Comparison of ENCODE assay signal across 30 mouse cellular contexts in the genomic region with DNA sequence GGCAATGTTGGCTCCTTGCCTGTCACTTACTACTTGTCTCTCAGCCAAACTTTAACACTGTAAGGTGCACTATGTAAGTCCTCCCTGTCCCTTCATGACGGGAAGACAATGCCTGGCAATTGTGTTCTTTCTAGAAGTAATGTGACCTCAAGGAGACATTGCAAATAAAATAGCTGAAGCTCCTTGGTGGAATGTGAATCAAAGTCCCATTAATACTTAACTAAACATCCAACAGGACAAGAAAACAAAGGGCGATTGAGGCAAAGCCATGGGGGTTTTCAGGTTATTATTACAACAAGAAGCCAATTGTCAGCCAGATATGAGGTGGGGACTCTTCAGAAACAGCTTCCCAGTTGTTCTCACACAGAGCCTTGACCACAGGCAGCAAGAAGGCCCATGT. TPM values are rescaled to one million over a fixed set of nuclear protein-coding genes. Genes with fewer than 3 reads are reported as not detected.
DNase-seq lines count a peak whose midpoint lies in the region; ATAC-seq and TF ChIP-seq lines count a peak whose summit lies in the region.
"Had no signal": no experiment of that assay in that cellular context is flagged by ENCODE, and none has a peak within 500 bp of the region (broad histone marks: within the 10 kb centered on the region; RNA-seq: fewer than 3 reads in every experiment).

No protein-coding gene starts in this region.

- no peak overlapping the region for H3K27ac ChIP-seq in heart, embryonic 10.5 days
- H3K27ac ChIP-seq in kidney, adult 2 months (ENCODE audit: insufficient read depth, low read depth, low read length): peak overlapping the region; percentile 86
- H3K27ac ChIP-seq in kidney, embryonic 15.5 days: no peak overlapping the region
- H3K27ac ChIP-seq in kidney, embryonic 16.5 days (ENCODE audit: low read length): no peak overlapping the region
- H3K27ac ChIP-seq: embryonic facial prominence, embryonic 13.5 days; forebrain, embryonic 10.5 days; forebrain, embryonic 13.5 days; heart, embryonic 15.5 days; hindbrain, embryonic 12.5 days; hindbrain, embryonic 15.5 days had no signal

- no peak overlapping the region for H3K4me3 ChIP-seq in heart, embryonic 10.5 days
- H3K4me3 ChIP-seq in kidney, adult 2 months (ENCODE audit: insufficient read depth, low read depth, low read length): no peak overlapping the region
- H3K4me3 ChIP-seq in kidney, embryonic 15.5 days (replicated peaks): no peak overlapping the region
- no peak overlapping the region for H3K4me3 ChIP-seq in kidney, embryonic 16.5 days (ENCODE audit: low read length)
- H3K4me3 ChIP-seq: embryonic facial prominence, embryonic 13.5 days; forebrain, embryonic 10.5 days; forebrain, embryonic 13.5 days; heart, embryonic 12.5 days; heart, embryonic 15.5 days; hindbrain, embryonic 12.5 days; hindbrain, embryonic 15.5 days had no signal

- TF ChIP-seq CTCF in kidney, adult 2 months (conservative IDR thresholded peaks at IDR 0.05; ENCODE audit: insufficient read depth, insufficient read length, low read depth, low read length): no peak

- H3K9ac ChIP-seq in kidney, embryonic 15.5 days: no peak overlapping the region
- no peak overlapping the region for H3K9ac ChIP-seq in kidney, embryonic 16.5 days (replicated peaks; ENCODE audit: low read length)
- H3K9ac ChIP-seq: embryonic facial prominence, embryonic 13.5 days; forebrain, embryonic 13.5 days; heart, embryonic 12.5 days; heart, embryonic 15.5 days; hindbrain, embryonic 12.5 days; hindbrain, embryonic 15.5 days had no signal

- H3K9me3 ChIP-seq in heart, embryonic 10.5 days: no peaks in the 10 kb centered on the region
- H3K9me3 ChIP-seq in kidney, embryonic 15.5 days (replicated peaks): no peaks in the 10 kb centered on the region
- H3K9me3 ChIP-seq in kidney, embryonic 16.5 days (ENCODE audit: low read length): no peaks in the 10 kb centered on the region
- H3K9me3 ChIP-seq: embryonic facial prominence, embryonic 13.5 days; forebrain, embryonic 13.5 days; heart, embryonic 12.5 days; heart, embryonic 15.5 days; hindbrain, embryonic 12.5 days; hindbrain, embryonic 15.5 days had no signal

- H3K36me3 ChIP-seq in heart, embryonic 10.5 days: no peaks in the 10 kb centered on the region
- no peaks in the 10 kb centered on the region for H3K36me3 ChIP-seq in kidney, adult 2 months (ENCODE audit: control insufficient read depth, insufficient read depth, low read length)
- H3K36me3 ChIP-seq in kidney, embryonic 15.5 days: no peaks in the 10 kb centered on the region
- H3K36me3 ChIP-seq in kidney, embryonic 16.5 days (ENCODE audit: insufficient read depth, low read length): no peaks in the 10 kb centered on the region
- H3K36me3 ChIP-seq: embryonic facial prominence, embryonic 13.5 days; forebrain, embryonic 10.5 days; heart, embryonic 12.5 days; heart, embryonic 15.5 days; hindbrain, embryonic 12.5 days; hindbrain, embryonic 15.5 days had no signal

- no peak for TF ChIP-seq POLR2A in kidney, adult 2 months (IDR thresholded peaks at IDR 0.05; ENCODE audit: low read depth, low read length)

- no peaks in the 10 kb centered on the region for H3K4me1 ChIP-seq in heart, embryonic 10.5 days
- H3K4me1 ChIP-seq in kidney, adult 2 months (ENCODE audit: control insufficient read depth, insufficient read depth, low read length): peaks cover 7% of the 10 kb centered on the region; the same call in 1 of the 2 replicates
- H3K4me1 ChIP-seq in kidney, embryonic 15.5 days: no peaks in the 10 kb centered on the region
- no peaks in the 10 kb centered on the region for H3K4me1 ChIP-seq in kidney, embryonic 16.5 days (ENCODE audit: insufficient read depth, low read length)
- H3K4me1 ChIP-seq: embryonic facial prominence, embryonic 13.5 days; forebrain, embryonic 10.5 days; forebrain, embryonic 13.5 days; heart, embryonic 12.5 days; heart, embryonic 15.5 days; hindbrain, embryonic 12.5 days; hindbrain, embryonic 15.5 days had no signal

- ATAC-seq in kidney, embryonic 15.5 days (replicated peaks; ENCODE audit: low FRiP score): no peak
- ATAC-seq in kidney, embryonic 16.5 days (ENCODE audit: low FRiP score, low TSS enrichment): no peak
- ATAC-seq: CD4-positive, CD25-positive, alpha-beta regulatory T cell, adult 4 months; forebrain, embryonic 13.5 days; forebrain, embryonic 16.5 days had no signal

- H3K4me2 ChIP-seq in kidney, embryonic 15.5 days: no peak overlapping the region
- no peak overlapping the region for H3K4me2 ChIP-seq in kidney, embryonic 16.5 days (replicated peaks; ENCODE audit: low read depth, low read length)
- H3K4me2 ChIP-seq: embryonic facial prominence, embryonic 13.5 days; forebrain, embryonic 13.5 days; heart, embryonic 12.5 days; heart, embryonic 15.5 days; hindbrain, embryonic 12.5 days; hindbrain, embryonic 15.5 days had no signal

- 71% methylated on average over 2 of the region's 2 CpGs for WGBS in heart, embryonic 10.5 days
- 45% methylated on average over 2 of the region's 2 CpGs for WGBS in kidney, adult 2 months
- 77% methylated on average over 2 of the region's 2 CpGs for WGBS in kidney, embryonic 15.5 days
- 65% methylated on average over 2 of the region's 2 CpGs for WGBS in kidney, embryonic 16.5 days

- peak; percentile 5 for DNase-seq in heart, embryonic 10.5 days (ENCODE audit: low spot score)
- DNase-seq in heart, postnatal 4 days: no peak
- peak; percentile 65 for DNase-seq in kidney, adult 2 months
- peak; percentile 24 for DNase-seq in kidney, postnatal 14 days
- DNase-seq: adrenal gland, adult 2 months; adrenal gland, postnatal 14 days; cerebellum, adult 11 months; cerebellum, adult 2 months; cerebellum, adult 9-11 months; cerebellum, postnatal 25 days; gastrocnemius, postnatal 10 days; gastrocnemius, postnatal 36 days; heart, postnatal 10 days had no signal

- no peaks in the 10 kb centered on the region for H3K27me3 ChIP-seq in heart, embryonic 10.5 days (ENCODE audit: insufficient read depth, poor library complexity, severe bottlenecking)
- H3K27me3 ChIP-seq in kidney, adult 2 months (replicated peaks; ENCODE audit: control insufficient read depth, insufficient read depth, low read length): no peaks in the 10 kb centered on the region
- no peaks in the 10 kb centered on the region for H3K27me3 ChIP-seq in kidney, embryonic 15.5 days
- H3K27me3 ChIP-seq in kidney, embryonic 16.5 days (ENCODE audit: insufficient read depth, low read length): no peaks in the 10 kb centered on the region
- H3K27me3 ChIP-seq: forebrain, embryonic 13.5 days; heart, embryonic 12.5 days; heart, embryonic 15.5 days; hindbrain, embryonic 12.5 days; hindbrain, embryonic 15.5 days had no signal

RNA-seq across cellular contexts. Expression of a gene that starts 7.6 kb away (rescaled TPM):
- 16.9 and 17.6 TPM in 2 replicates for polyA plus RNA-seq in heart, embryonic 10.5 days (2016; fragmentation: Nextera tagmentation; extraction: Ambion mirVana)
- total RNA-seq in heart, postnatal 4 days (2021): 10 to 100 TPM; 16.7 to 19.9 TPM
- 10.9 and 14.2 TPM in 2 replicates for polyA plus RNA-seq in kidney, adult 2 months (2012; rRNA removed)
- 17.1 and 20.9 TPM in 2 replicates for polyA plus RNA-seq in kidney, embryonic 15.5 days (2015; fragmentation: Nextera tagmentation; extraction: Ambion mirVana)
- 16.8 and 18.7 TPM in 2 replicates for polyA plus RNA-seq in kidney, embryonic 16.5 days (2015; fragmentation: Nextera tagmentation; extraction: Ambion mirVana)

RNA-seq across cellular contexts. Expression of a gene that starts 51.6 kb away (rescaled TPM):
- 0.04 and 0.09 TPM in 2 replicates for polyA plus RNA-seq in heart, embryonic 10.5 days (2016; fragmentation: Nextera tagmentation; extraction: Ambion mirVana)
- not detected for total RNA-seq in heart, postnatal 4 days (2021)
- polyA plus RNA-seq in kidney, adult 2 months (2012; rRNA removed): 25.3 and 25.5 TPM in 2 replicates
- polyA plus RNA-seq in kidney, embryonic 15.5 days (2015; fragmentation: Nextera tagmentation; extraction: Ambion mirVana): 10.1 and 10.7 TPM in 2 replicates
- 17.4 and 18.5 TPM in 2 replicates for polyA plus RNA-seq in kidney, embryonic 16.5 days (2015; fragmentation: Nextera tagmentation; extraction: Ambion mirVana)
- total RNA-seq: common myeloid progenitor, adult 5-6 weeks; gastrocnemius, adult 18-20 months; gastrocnemius, postnatal 10 days; gastrocnemius, postnatal 36 days; granulocyte monocyte progenitor cell, adult 5-6 weeks; heart, adult 8-10 months; heart, postnatal 10 days; hematopoietic stem cell, adult 5-6 weeks; MEL had no signal
- polyA plus RNA-seq: forebrain, embryonic 13.5 days had no signal

Comparison
In these comparisons a context has a peak if more than half of its experiments do, and no peak if none do; other contexts are left out.
1. RNA of a gene that starts 51.6 kb away (polyA plus RNA-seq): 25.3 to 25.5 TPM in kidney, adult 2 months, 17.4 to 18.5 TPM in kidney, embryonic 16.5 days and 10.1 to 10.7 TPM in kidney, embryonic 15.5 days; 0.04 to 0.09 TPM in heart, embryonic 10.5 days; every median in the first group is over 10 times any median in the second.